Mouse (Mus musculus) embryonic facial prominence, embryonic 15.5 days (tissue): ENCODE data around the gene Flg2. TPM values are rescaled to one million over a fixed set of nuclear protein-coding genes. Genes with fewer than 3 reads are reported as not detected.

ENCODE experiments used
- ATAC-seq: fragments of 200-750 bp; cut with Nextera tagmentation; 2 replicates; pipeline ENCODE4 v1.8.0; 2017; ENCODE audit warnings: low read depth, moderate TSS enrichment; ENCODE audit not compliant: insufficient number of reproducible peaks, low FRiP score, low TSS enrichment
- H3K27ac ChIP-seq: fragments of 300-500 bp; sonication (generic); replicated peaks from 2 replicates; pipeline ENCODE4 v1.5.1; 2015; ENCODE audit warnings: mild to moderate bottlenecking, inconsistent platforms
- H3K27me3 ChIP-seq: fragments of 300-500 bp; sonication (generic); 2 replicates; pipeline ENCODE4 v1.6.1; 2015; ENCODE audit warnings: inconsistent platforms
- H3K36me3 ChIP-seq: fragments of 300-500 bp; sonication (generic); 2 replicates; pipeline ENCODE4 v1.6.1; 2015; ENCODE audit warnings: mild to moderate bottlenecking, inconsistent platforms
- H3K4me1 ChIP-seq: fragments of 300-500 bp; sonication (generic); 2 replicates; pipeline ENCODE4 v1.6.1; 2015; ENCODE audit warnings: inconsistent platforms
- H3K4me2 ChIP-seq: fragments of 300-500 bp; sonication (generic); replicated peaks from 2 replicates; pipeline ENCODE4 v1.6.1; 2015; ENCODE audit warnings: mild to moderate bottlenecking, inconsistent platforms
- H3K4me3 ChIP-seq: fragments of 300-500 bp; sonication (generic); replicated peaks from 2 replicates; pipeline ENCODE4 v1.5.1; 2015; ENCODE audit warnings: mild to moderate bottlenecking, inconsistent platforms
- H3K9ac ChIP-seq: fragments of 300-500 bp; sonication (generic); 2 replicates; pipeline ENCODE4 v1.6.1; 2015; ENCODE audit warnings: inconsistent platforms
- H3K9me3 ChIP-seq: fragments of 300-500 bp; sonication (generic); replicated peaks from 2 replicates; pipeline ENCODE4 v1.6.1; 2016; ENCODE audit warnings: inconsistent platforms
- WGBS: fragments of 180-500 bp; shearing (Covaris S2); methylation state at CpG from one replicate; pipeline ENCODE4 v1.1.7; 2015; 5-methylcytosine and 5-hydroxymethylcytosine counted together
- polyA plus RNA-seq: library from polyadenylated mRNA; unstranded; fragments of >200 nt; fragmentation: Nextera tagmentation; extraction: Ambion mirVana; gene quantifications from 2 replicates; pipeline ENCODE4 v1.2.1, GENCODE M21; 2015

The Flg2 gene
- polyA plus RNA-seq: 0.18 and 0.31 TPM in 2 replicates

- Histone ChIP-seq H3K4me2 (no peak within 1 kb of the TSS), H3K27me3 (no peaks in the 10 kb centered on the region), H3K36me3 (no peaks in the 10 kb centered on the region), H3K9ac (no peak within 1 kb of the TSS), H3K4me1 (no peaks in the 10 kb centered on the region), H3K4me3 (no peak within 1 kb of the TSS), H3K9me3 (no peaks in the 10 kb centered on the region), H3K27ac (no peak within 1 kb of the TSS)
- WGBS: 82% methylated on average over 3 of the region's 3 CpGs
- no peak for ATAC-seq
Measured at GRCm38 (mm10) chr3:93196978-93197377, at the start of gene Flg2. Gene Flg2, plus strand, starts transcription at chr3:93197278.

DNA sequence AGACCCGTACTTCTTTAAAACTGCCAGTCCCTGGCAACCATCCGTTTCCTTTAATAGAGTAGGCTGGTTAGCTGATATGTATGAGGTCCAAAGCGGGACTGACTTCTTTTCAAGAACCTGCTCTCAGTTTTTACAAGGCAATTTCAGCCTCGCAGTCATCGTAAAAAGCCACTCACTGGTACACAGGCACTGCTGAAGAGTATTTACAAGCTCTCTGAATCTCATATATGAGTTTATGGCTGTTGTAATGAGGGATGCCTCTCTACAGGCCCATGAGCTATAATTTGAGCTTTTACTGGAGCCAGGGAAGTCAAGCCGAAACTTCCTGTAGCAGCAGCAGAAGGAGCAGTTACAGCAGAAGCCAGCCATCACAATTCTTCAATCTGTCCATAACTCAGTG lies 34.6 kb upstream of the Flg2 start:
- Histone ChIP-seq H3K4me2 (no peak overlapping the region), H3K9ac (no peak overlapping the region), H3K27me3 (no peaks in the 10 kb centered on the region), H3K4me3 (no peak overlapping the region), H3K36me3 (no peaks in the 10 kb centered on the region), H3K27ac (no peak overlapping the region), H3K4me1 (no peaks in the 10 kb centered on the region), H3K9me3 (no peaks in the 10 kb centered on the region)
- no peak for ATAC-seq
- WGBS: 82% methylated on average over 6 of the region's 6 CpGs

GRCm38 (mm10) chr3:93162996-93163592 lies 34.0 kb upstream of the Flg2 start:
- ATAC-seq: no peak
- Histone ChIP-seq H3K4me3 (no peak overlapping the region), H3K27me3 (no peaks in the 10 kb centered on the region), H3K4me2 (no peak overlapping the region), H3K4me1 (no peaks in the 10 kb centered on the region), H3K36me3 (no peaks in the 10 kb centered on the region), H3K9ac (no peak overlapping the region), H3K9me3 (no peaks in the 10 kb centered on the region), H3K27ac (no peak overlapping the region)
- 41% methylated on average over 1 of the region's 1 CpGs for WGBS

GRCm38 (mm10) chr3:93180856-93181255 lies 16.2 kb upstream of the Flg2 start:
- no peak overlapping the region for H3K9ac ChIP-seq
- H3K4me2 ChIP-seq: no peak overlapping the region
- no peaks in the 10 kb centered on the region for H3K9me3 ChIP-seq
- ATAC-seq: no peak
- H3K27me3 ChIP-seq: no peaks in the 10 kb centered on the region
- no peak overlapping the region for H3K4me3 ChIP-seq
- H3K36me3 ChIP-seq: no peaks in the 10 kb centered on the region
- no peaks in the 10 kb centered on the region for H3K4me1 ChIP-seq
- H3K27ac ChIP-seq: no peak overlapping the region
- 85% methylated on average over 4 of the region's 4 CpGs for WGBS

DNA sequence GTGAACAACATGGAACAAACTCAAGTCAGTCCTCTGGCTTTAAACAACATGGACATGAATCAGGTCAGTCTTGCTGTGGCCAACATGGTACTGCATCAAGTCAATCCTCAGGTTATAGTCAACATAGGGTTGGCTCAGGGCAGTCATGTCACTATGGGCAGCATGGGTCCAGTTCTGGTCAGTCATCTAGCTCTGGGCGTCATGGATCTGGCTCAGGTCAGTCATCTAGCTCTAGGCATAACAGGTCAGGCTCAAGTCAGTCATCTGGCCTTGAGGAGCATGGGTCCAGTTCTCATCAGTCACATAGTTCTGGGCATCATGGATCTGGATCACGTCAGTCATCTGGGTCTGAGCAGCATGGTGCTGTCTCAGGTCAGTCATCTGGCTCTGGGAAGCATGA lies 4.9 kb downstream of the Flg2 start:
- Histone ChIP-seq H3K9ac (no peak overlapping the region), H3K9me3 (no peaks in the 10 kb centered on the region), H3K4me3 (no peak overlapping the region), H3K4me1 (no peaks in the 10 kb centered on the region), H3K36me3 (no peaks in the 10 kb centered on the region), H3K27me3 (no peaks in the 10 kb centered on the region), H3K27ac (no peak overlapping the region), H3K4me2 (no peak overlapping the region)
- WGBS: 72% methylated on average over 2 of the region's 2 CpGs
- ATAC-seq: no peak

DNA sequence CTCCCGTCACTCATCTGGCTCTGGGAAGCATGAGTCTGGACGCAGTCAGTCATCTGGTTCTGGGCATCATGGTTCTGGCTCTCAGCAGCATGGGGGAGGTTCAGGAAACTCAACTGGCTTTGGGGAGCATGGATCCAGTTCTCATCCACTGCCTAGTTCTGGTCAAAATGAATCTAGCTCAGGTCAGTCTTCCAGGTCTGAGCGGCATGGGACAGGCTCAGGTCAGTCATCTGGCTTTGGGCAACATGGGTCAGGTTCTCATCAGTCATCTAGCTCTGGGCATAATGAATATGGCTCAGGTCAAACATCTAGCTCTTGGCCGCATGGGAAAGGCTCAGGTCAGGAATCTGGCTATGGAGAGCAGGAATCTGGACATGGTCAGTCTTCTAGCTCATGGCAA lies 5.4 kb downstream of the Flg2 start:
- Histone ChIP-seq H3K4me3 (no peak overlapping the region), H3K4me2 (no peak overlapping the region), H3K4me1 (no peaks in the 10 kb centered on the region), H3K9me3 (no peaks in the 10 kb centered on the region), H3K36me3 (no peaks in the 10 kb centered on the region), H3K27ac (no peak overlapping the region), H3K27me3 (no peaks in the 10 kb centered on the region), H3K9ac (no peak overlapping the region)
- ATAC-seq: no peak
- 84% methylated on average over 4 of the region's 4 CpGs for WGBS

Other genes with a start within 250 kb of the Flg2 start
- 2.3 and 5.7 TPM in 2 replicates for gene Lce3d, start 239.9 kb upstream of the Flg2 start, polyA plus RNA-seq
- 12.5 and 39.4 TPM in 2 replicates for gene Lce3e, start 230.2 kb upstream of the Flg2 start, polyA plus RNA-seq
- 81.7 and 147 TPM in 2 replicates for gene Lce3f, start 205.1 kb upstream of the Flg2 start, polyA plus RNA-seq
- 71.5 and 108 TPM in 2 replicates for gene Crct1, start 181.6 kb upstream of the Flg2 start, polyA plus RNA-seq
- gene Lce1m, start 178.2 kb upstream of the Flg2 start, polyA plus RNA-seq: 1.4 and 1.7 TPM in 2 replicates
- not detected in 2 replicates for gene Gm4858, start 128.5 kb upstream of the Flg2 start, polyA plus RNA-seq
- 12.2 and 12.8 TPM in 2 replicates for gene Crnn, start 52.5 kb upstream of the Flg2 start, polyA plus RNA-seq
- 30.9 and 67.9 TPM in 2 replicates for gene Flg, start 76.2 kb downstream of the Flg2 start, polyA plus RNA-seq
- 28.5 and 33.9 TPM in 2 replicates for gene Hrnr, start 122.5 kb downstream of the Flg2 start, polyA plus RNA-seq
- 18.8 and 22.8 TPM in 2 replicates for gene Rptn, start 196.4 kb downstream of the Flg2 start, polyA plus RNA-seq
- 21.3 and 45.7 TPM in 2 replicates for gene Tchh, start 245.1 kb downstream of the Flg2 start, polyA plus RNA-seq